Mouse (Mus musculus): ENCODE measurements around the gene Vps13d. TPM values are rescaled to one million over a fixed set of nuclear protein-coding genes. Genes with fewer than 3 reads are reported as not detected.

Gene Vps13d
- polyA plus RNA-seq, 1 experiment, result 23.5 TPM

DNA sequence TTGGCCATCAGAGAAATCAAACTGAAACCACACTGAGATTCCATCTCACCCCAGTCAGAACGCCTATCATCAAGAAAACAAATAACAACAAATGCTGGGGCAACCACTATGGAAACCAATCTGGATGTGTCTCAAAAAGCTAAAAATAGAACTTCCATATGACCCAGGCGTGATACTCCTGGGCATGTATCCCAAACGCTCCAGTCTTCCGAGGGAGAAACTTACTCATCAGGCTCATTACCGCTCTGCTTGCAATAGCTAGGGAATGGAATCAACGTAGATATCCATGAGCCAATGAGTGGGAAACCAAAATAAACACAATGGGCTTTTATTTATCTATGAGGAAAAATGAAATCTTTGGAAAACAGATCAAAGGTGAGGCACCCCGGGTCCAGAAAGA lies 242.9 kb downstream of the Vps13d start:
- WGBS, result 94% methylated on average over 7 of the region's 7 CpGs

DNA sequence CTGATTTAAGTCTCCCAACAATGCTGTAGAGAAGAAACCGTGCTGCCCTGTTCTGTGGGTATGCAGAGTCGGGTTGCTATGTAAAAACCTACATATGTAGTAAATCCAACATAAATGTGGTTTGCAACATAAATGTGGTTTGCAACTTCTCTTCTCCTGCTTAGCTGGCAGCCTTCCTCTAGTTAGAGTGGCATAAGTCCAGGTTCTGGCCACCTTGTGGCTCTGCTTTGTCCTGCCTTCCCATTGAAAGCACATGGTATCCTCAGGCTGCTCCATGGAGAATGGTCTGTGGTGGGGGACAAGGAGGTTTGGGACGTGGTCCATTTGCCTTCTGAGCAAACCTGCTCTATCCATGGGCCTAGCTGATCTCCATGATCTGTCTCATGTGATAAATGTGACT lies 243.9 kb downstream of the Vps13d start:
- WGBS, result 55% methylated on average over 3 of the region's 3 CpGs
- TF ChIP-seq POLR2A (IDR thresholded peaks at IDR 0.05; ENCODE audit: control insufficient read depth, extremely low read depth, insufficient read depth, low read length, poor library complexity), result no peak
- no peak for TF ChIP-seq CTCF (IDR thresholded peaks at IDR 0.05; ENCODE audit: borderline replicate concordance, control insufficient read depth, extremely low read depth, insufficient read depth, low read length, poor library complexity)
- Histone ChIP-seq H3K27me3 (ENCODE audit: control insufficient read depth, insufficient read depth, low read length) (no peaks in the 10 kb centered on the region), H3K27ac (ENCODE audit: control insufficient read depth, insufficient read depth, low read length) (no peak overlapping the region), H3K4me3 (ENCODE audit: control insufficient read depth, insufficient read depth, low read length) (no peak overlapping the region), H3K36me3 (ENCODE audit: control insufficient read depth, insufficient read depth, low read length) (no peaks in the 10 kb centered on the region), H3K4me1 (replicated peaks; ENCODE audit: control insufficient read depth, insufficient read depth, low read length) (peaks cover 2% of the 10 kb centered on the region; the same call in 1 of the 2 replicates)
- DNase-seq, result no peak

More for the DNA sequence above, 242.9 kb downstream of the Vps13d start:
- no peak overlapping the region for H3K27ac ChIP-seq (ENCODE audit: control insufficient read depth, insufficient read depth, low read length)
- no peak for TF ChIP-seq POLR2A (IDR thresholded peaks at IDR 0.05; ENCODE audit: control insufficient read depth, extremely low read depth, insufficient read depth, low read length, poor library complexity)
- no peak for TF ChIP-seq CTCF (IDR thresholded peaks at IDR 0.05; ENCODE audit: borderline replicate concordance, control insufficient read depth, extremely low read depth, insufficient read depth, low read length, poor library complexity)
- H3K36me3 ChIP-seq (ENCODE audit: control insufficient read depth, insufficient read depth, low read length), result no peaks in the 10 kb centered on the region
- H3K27me3 ChIP-seq (ENCODE audit: control insufficient read depth, insufficient read depth, low read length), result no peaks in the 10 kb centered on the region
- DNase-seq, result no peak
- peaks cover 2% of the 10 kb centered on the region; the same call in 1 of the 2 replicates for H3K4me1 ChIP-seq (replicated peaks; ENCODE audit: control insufficient read depth, insufficient read depth, low read length)
- H3K4me3 ChIP-seq (ENCODE audit: control insufficient read depth, insufficient read depth, low read length), result no peak overlapping the region

DNA sequence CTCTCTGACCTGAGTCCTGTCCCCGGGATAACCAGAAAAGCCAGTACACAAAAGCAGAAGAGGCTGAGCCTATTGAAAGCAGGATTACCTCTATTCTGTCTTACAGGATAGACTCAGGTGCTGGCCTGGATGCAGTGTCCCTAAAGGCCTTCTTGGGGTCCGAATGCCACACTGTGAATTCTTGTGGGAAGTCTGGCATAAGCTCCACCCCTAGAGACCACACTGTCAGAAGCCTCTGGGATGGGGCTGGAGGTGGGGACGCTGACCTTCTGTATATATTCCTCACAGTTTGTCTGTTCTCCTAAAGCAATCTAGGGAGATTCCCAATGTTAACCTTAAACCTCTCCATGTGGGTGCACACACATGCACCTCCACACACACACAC lies 244.5 kb downstream of the Vps13d start:
- H3K27me3 ChIP-seq (ENCODE audit: control insufficient read depth, insufficient read depth, low read length), result no peaks in the 10 kb centered on the region
- WGBS, result 84% methylated on average over 3 of the region's 3 CpGs
- H3K27ac ChIP-seq (ENCODE audit: control insufficient read depth, insufficient read depth, low read length), result no peak overlapping the region
- no peak overlapping the region for H3K4me3 ChIP-seq (ENCODE audit: control insufficient read depth, insufficient read depth, low read length)
- DNase-seq, result no peak
- TF ChIP-seq POLR2A (IDR thresholded peaks at IDR 0.05; ENCODE audit: control insufficient read depth, extremely low read depth, insufficient read depth, low read length, poor library complexity), result no peak
- no peak for TF ChIP-seq CTCF (IDR thresholded peaks at IDR 0.05; ENCODE audit: borderline replicate concordance, control insufficient read depth, extremely low read depth, insufficient read depth, low read length, poor library complexity)
- peaks cover 2% of the 10 kb centered on the region; the same call in 1 of the 2 replicates for H3K4me1 ChIP-seq (replicated peaks; ENCODE audit: control insufficient read depth, insufficient read depth, low read length)
- H3K36me3 ChIP-seq (ENCODE audit: control insufficient read depth, insufficient read depth, low read length), result no peaks in the 10 kb centered on the region

DNA sequence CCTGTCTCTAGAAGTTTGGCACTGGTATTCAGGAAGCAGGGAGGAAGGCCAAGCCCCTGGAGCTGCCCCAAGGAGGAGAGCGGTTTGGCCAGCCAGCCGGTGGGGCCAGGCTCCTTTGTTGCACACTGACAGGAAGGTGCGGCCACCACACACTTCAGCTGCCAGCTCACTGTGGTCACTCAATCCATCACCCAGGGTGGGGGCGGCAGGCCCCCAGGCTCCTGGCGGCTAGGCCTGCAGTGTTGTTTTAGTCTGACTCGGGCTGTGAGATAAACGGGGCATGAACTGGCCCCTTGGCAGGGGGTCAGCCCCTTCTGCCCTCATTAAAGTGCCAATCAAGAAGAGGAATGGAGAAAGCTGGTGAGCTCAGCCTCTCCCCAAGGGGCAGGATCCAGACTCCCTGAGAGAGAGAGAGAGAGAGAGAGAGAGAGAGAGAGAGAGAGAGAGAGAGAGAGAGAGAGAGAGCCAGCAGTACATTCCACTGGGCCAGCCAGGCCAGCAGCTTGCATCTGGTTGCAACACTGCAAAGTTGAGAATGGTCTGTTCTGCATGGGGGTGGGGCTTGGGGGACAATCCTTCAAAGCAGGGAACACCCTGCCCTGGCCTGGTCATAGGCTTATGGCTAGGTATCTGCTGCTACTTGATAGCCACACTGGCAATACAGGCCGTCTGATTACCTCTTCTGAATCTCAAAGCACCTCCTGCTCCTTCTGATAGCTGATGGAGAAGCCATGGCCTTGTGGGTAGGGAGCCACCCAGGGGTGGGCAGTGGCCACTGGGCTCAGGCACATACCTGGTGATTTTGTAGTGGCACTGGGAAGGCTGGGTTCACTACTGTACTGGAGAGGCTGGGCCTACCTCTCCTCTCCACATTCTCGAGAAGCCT lies 245.1 kb downstream of the Vps13d start:
- H3K4me3 ChIP-seq (ENCODE audit: control insufficient read depth, insufficient read depth, low read length), result no peak overlapping the region
- WGBS, result 59% methylated on average over 9 of the region's 9 CpGs
- H3K36me3 ChIP-seq (ENCODE audit: control insufficient read depth, insufficient read depth, low read length), result no peaks in the 10 kb centered on the region
- peaks cover 2% of the 10 kb centered on the region; the same call in 1 of the 2 replicates for H3K4me1 ChIP-seq (replicated peaks; ENCODE audit: control insufficient read depth, insufficient read depth, low read length)
- H3K27ac ChIP-seq (ENCODE audit: control insufficient read depth, insufficient read depth, low read length), result no peak overlapping the region
- no peaks in the 10 kb centered on the region for H3K27me3 ChIP-seq (ENCODE audit: control insufficient read depth, insufficient read depth, low read length)
- TF ChIP-seq CTCF (IDR thresholded peaks at IDR 0.05; ENCODE audit: borderline replicate concordance, control insufficient read depth, extremely low read depth, insufficient read depth, low read length, poor library complexity), result no peak
- TF ChIP-seq POLR2A (IDR thresholded peaks at IDR 0.05; ENCODE audit: control insufficient read depth, extremely low read depth, insufficient read depth, low read length, poor library complexity), result no peak
- no peak for DNase-seq

DNA sequence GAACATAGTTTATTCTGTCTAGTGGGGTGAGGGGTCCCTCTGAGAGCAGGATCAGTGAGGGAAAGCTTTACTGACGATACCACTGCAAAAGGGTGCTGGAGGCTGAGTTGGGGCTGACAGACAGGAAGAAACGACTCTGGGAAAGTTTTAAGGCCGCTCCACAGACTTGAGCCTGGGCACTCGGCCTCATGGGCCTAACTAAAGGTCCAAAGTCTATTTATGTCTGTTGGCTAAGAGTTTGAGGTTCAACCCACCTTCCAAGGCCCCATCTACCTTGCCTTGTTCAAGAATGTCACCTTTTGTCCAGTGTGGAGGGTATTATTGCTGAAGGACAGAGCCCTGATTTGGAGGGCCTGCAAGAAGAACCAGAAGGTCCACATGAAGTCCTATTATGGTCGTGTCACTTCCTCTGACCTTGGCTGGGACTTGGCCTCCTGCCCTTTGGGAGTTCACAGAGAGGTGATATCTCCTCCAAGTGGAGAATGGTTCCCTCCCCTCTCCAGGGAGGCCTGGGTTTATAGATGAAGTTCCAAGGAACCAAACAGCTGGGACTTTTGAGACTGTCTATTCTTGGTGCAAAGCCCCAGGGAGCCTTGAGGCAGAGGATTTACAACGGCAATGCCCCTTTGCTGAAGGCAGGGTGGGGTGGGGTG lies 246.9 kb downstream of the Vps13d start:
- H3K36me3 ChIP-seq (ENCODE audit: control insufficient read depth, insufficient read depth, low read length), result no peaks in the 10 kb centered on the region
- no peak for DNase-seq
- TF ChIP-seq POLR2A (IDR thresholded peaks at IDR 0.05; ENCODE audit: control insufficient read depth, extremely low read depth, insufficient read depth, low read length, poor library complexity), result no peak
- no peak for TF ChIP-seq CTCF (IDR thresholded peaks at IDR 0.05; ENCODE audit: borderline replicate concordance, control insufficient read depth, extremely low read depth, insufficient read depth, low read length, poor library complexity)
- no peaks in the 10 kb centered on the region for H3K27me3 ChIP-seq (ENCODE audit: control insufficient read depth, insufficient read depth, low read length)
- H3K4me1 ChIP-seq (replicated peaks; ENCODE audit: control insufficient read depth, insufficient read depth, low read length), result peaks cover 2% of the 10 kb centered on the region; the same call in 1 of the 2 replicates
- WGBS, result 83% methylated on average over 6 of the region's 6 CpGs
- no peak overlapping the region for H3K27ac ChIP-seq (ENCODE audit: control insufficient read depth, insufficient read depth, low read length)
- H3K4me3 ChIP-seq (ENCODE audit: control insufficient read depth, insufficient read depth, low read length), result no peak overlapping the region

DNA sequence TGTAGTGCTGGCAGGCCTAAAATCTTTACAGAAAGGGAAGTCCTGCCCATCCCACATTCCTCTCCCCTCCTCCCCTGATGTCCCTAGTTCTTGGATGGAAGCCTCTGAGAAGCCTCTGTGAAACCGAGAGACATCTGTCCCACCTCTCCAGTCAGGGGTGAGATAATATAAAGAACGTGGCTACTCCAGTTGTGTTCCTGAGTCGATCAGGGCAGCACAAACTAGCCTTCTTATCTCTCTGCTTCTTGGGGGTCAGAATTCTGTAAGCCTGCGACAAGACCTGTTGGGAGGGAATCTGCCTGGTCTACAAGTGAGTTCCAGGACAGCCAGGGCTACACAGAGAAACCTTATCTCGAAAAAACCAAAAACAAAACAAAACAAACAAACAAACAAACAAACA lies 251.5 kb downstream of the Vps13d start:
- DNase-seq, result no peak
- Histone ChIP-seq H3K27me3 (ENCODE audit: control insufficient read depth, insufficient read depth, low read length) (no peaks in the 10 kb centered on the region), H3K36me3 (ENCODE audit: control insufficient read depth, insufficient read depth, low read length) (no peaks in the 10 kb centered on the region), H3K27ac (ENCODE audit: control insufficient read depth, insufficient read depth, low read length) (no peak overlapping the region), H3K4me1 (replicated peaks; ENCODE audit: control insufficient read depth, insufficient read depth, low read length) (no peaks in the 10 kb centered on the region), H3K4me3 (ENCODE audit: control insufficient read depth, insufficient read depth, low read length) (no peak overlapping the region)
- 94% methylated on average over 5 of the region's 5 CpGs for WGBS
- TF ChIP-seq POLR2A (IDR thresholded peaks at IDR 0.05; ENCODE audit: control insufficient read depth, extremely low read depth, insufficient read depth, low read length, poor library complexity) (no peak), CTCF (IDR thresholded peaks at IDR 0.05; ENCODE audit: borderline replicate concordance, control insufficient read depth, extremely low read depth, insufficient read depth, low read length, poor library complexity) (no peak)
